Mouse (Mus musculus) forebrain, embryonic 13.5 days (tissue): ENCODE measurements at regions not wholly inside any gene's neighbourhood (a gene's known extent, or its start where the extent isn't known, plus 50 kb on each side); places are given as distances from the start of the nearest gene placed in this dataset.

ENCODE experiments used
- ATAC-seq: fragments of 200-750 bp; cut with Nextera tagmentation; 2 replicates; pipeline ENCODE4 v1.8.0; 2017
- H3K27ac ChIP-seq: fragments of 300-500 bp; sonication (generic); 2 replicates; pipeline ENCODE4 v1.5.1; 2015; ENCODE audit warnings: inconsistent platforms, mild to moderate bottlenecking, moderate library complexity
- H3K27me3 ChIP-seq: fragments of 300-500 bp; sonication (generic); 2 replicates; pipeline ENCODE4 v1.6.1; 2015; ENCODE audit warnings: mild to moderate bottlenecking, inconsistent platforms
- H3K36me3 ChIP-seq: fragments of 300-500 bp; sonication (generic); 2 replicates; pipeline ENCODE4 v1.6.1; 2015; ENCODE audit warnings: mild to moderate bottlenecking, inconsistent platforms; ENCODE audit not compliant: poor library complexity, severe bottlenecking
- H3K4me1 ChIP-seq: fragments of 300-500 bp; sonication (generic); 2 replicates; pipeline ENCODE4 v1.6.1; 2015; ENCODE audit warnings: inconsistent platforms
- H3K4me2 ChIP-seq: fragments of 300-500 bp; sonication (generic); 2 replicates; pipeline ENCODE4 v1.6.1; 2015; ENCODE audit warnings: inconsistent platforms, mild to moderate bottlenecking, moderate library complexity
- H3K4me3 ChIP-seq: fragments of 300-500 bp; sonication (generic); 2 replicates; pipeline ENCODE4 v1.5.1; 2015; ENCODE audit warnings: mild to moderate bottlenecking, inconsistent platforms
- H3K9ac ChIP-seq: fragments of 300-500 bp; sonication (generic); 2 replicates; pipeline ENCODE4 v1.6.1; 2015; ENCODE audit warnings: mild to moderate bottlenecking, inconsistent platforms
- H3K9me3 ChIP-seq: fragments of 300-500 bp; sonication (generic); replicated peaks from 2 replicates; pipeline ENCODE4 v1.6.1; 2016; ENCODE audit warnings: inconsistent platforms
- WGBS: fragments of 180-500 bp; shearing (Covaris S2); methylation state at CpG from one replicate; pipeline ENCODE4 v1.1.7; 2015; 5-methylcytosine and 5-hydroxymethylcytosine counted together

GRCm38 (mm10) chr10:31076948-31077347 is 234.3 kb upstream of the Hey2 start:
- Histone ChIP-seq H3K4me1 (no peaks in the 10 kb centered on the region), H3K9me3 (no peaks in the 10 kb centered on the region), H3K27ac (no peak overlapping the region), H3K4me3 (no peak overlapping the region), H3K36me3 (no peaks in the 10 kb centered on the region), H3K4me2 (no peak overlapping the region), H3K27me3 (no peaks in the 10 kb centered on the region), H3K9ac (no peak overlapping the region)
- WGBS = 34% methylated on average over 4 of the region's 4 CpGs
- no peak for ATAC-seq

GRCm38 (mm10) chr10:31076415-31076814 is 233.8 kb upstream of the Hey2 start:
- no peaks in the 10 kb centered on the region for H3K4me1 ChIP-seq
- 67% methylated on average over 8 of the region's 8 CpGs for WGBS
- H3K4me2 ChIP-seq = no peak overlapping the region
- H3K4me3 ChIP-seq = no peak overlapping the region
- no peaks in the 10 kb centered on the region for H3K27me3 ChIP-seq
- H3K9ac ChIP-seq = no peak overlapping the region
- no peaks in the 10 kb centered on the region for H3K36me3 ChIP-seq
- H3K9me3 ChIP-seq = no peaks in the 10 kb centered on the region
- no peak overlapping the region for H3K27ac ChIP-seq
- ATAC-seq = no peak

GRCm38 (mm10) chr10:31074004-31074645 is 231.5 kb upstream of the Hey2 start:
- H3K4me2 ChIP-seq = no peak overlapping the region
- no peaks in the 10 kb centered on the region for H3K27me3 ChIP-seq
- no peak for ATAC-seq
- H3K36me3 ChIP-seq = no peaks in the 10 kb centered on the region
- no peaks in the 10 kb centered on the region for H3K9me3 ChIP-seq
- no peaks in the 10 kb centered on the region for H3K4me1 ChIP-seq
- no peak overlapping the region for H3K27ac ChIP-seq
- no peak overlapping the region for H3K4me3 ChIP-seq
- H3K9ac ChIP-seq = no peak overlapping the region
- 62% methylated on average over 4 of the region's 4 CpGs for WGBS

DNA sequence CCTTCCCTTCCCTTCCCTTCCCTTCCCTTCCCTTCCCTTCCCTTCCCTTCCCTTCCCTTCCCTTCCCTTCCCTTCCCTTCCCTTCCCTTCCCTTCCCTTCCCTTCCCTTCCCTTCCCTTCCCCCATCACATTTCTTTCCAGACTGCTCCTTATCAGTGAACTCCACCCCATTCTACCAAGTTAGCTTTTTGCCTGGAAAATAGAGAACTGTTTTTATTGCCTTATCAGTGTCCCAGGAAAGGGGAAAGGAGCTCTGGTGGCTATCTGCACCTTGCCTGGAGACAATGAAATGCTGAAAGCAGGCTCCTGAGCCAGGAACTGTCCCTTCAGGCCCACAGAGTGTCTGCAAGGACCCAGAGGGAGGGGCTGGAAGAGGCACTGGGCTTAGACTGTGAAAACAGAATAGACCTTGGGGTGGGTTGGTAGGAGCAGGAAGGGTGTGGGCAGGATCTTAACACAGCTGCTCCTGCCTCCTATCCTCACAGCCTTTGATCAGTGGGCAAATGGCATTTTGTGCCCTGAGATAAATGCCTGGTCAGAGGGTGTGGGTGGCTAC is 226.1 kb upstream of the Hey2 start:
- Histone ChIP-seq H3K4me3 (no peak overlapping the region), H3K36me3 (no peaks in the 10 kb centered on the region), H3K4me2 (no peak overlapping the region), H3K27me3 (no peaks in the 10 kb centered on the region), H3K4me1 (no peaks in the 10 kb centered on the region), H3K9ac (no peak overlapping the region), H3K27ac (no peak overlapping the region), H3K9me3 (no peaks in the 10 kb centered on the region)
- ATAC-seq = no peak

GRCm38 (mm10) chr10:31062732-31063131 is 220.1 kb upstream of the Hey2 start:
- H3K36me3 ChIP-seq = no peaks in the 10 kb centered on the region
- 48% methylated on average over 2 of the region's 2 CpGs for WGBS
- ATAC-seq = no peak

GRCm38 (mm10) chr10:31053260-31053659 is 210.7 kb upstream of the Hey2 start:
- 86% methylated on average over 8 of the region's 8 CpGs for WGBS
- Histone ChIP-seq H3K4me2 (no peak overlapping the region), H3K27me3 (no peaks in the 10 kb centered on the region), H3K4me1 (no peaks in the 10 kb centered on the region), H3K36me3 (no peaks in the 10 kb centered on the region), H3K9ac (no peak overlapping the region), H3K4me3 (no peak overlapping the region), H3K27ac (no peak overlapping the region), H3K9me3 (no peaks in the 10 kb centered on the region)
- no peak for ATAC-seq

More at GRCm38 (mm10) chr10:31062732-31063131, 220.1 kb upstream of the Hey2 start:
- Histone ChIP-seq H3K4me3 (no peak overlapping the region), H3K4me1 (no peaks in the 10 kb centered on the region), H3K27ac (no peak overlapping the region), H3K4me2 (no peak overlapping the region), H3K27me3 (no peaks in the 10 kb centered on the region), H3K9ac (no peak overlapping the region), H3K9me3 (no peaks in the 10 kb centered on the region)

- H3K4me1 ChIP-seq = no peaks in the 10 kb centered on the region
- H3K9me3 ChIP-seq = no peaks in the 10 kb centered on the region
- no peak for ATAC-seq
- no peaks in the 10 kb centered on the region for H3K27me3 ChIP-seq
- no peak overlapping the region for H3K27ac ChIP-seq
- WGBS = 86% methylated on average over 1 of the region's 1 CpGs
- H3K4me2 ChIP-seq = no peak overlapping the region
- no peak overlapping the region for H3K4me3 ChIP-seq
- H3K9ac ChIP-seq = no peak overlapping the region
- H3K36me3 ChIP-seq = no peaks in the 10 kb centered on the region
Measured at GRCm38 (mm10) chr10:31051222-31051621, 208.6 kb upstream of the Hey2 start.

- Histone ChIP-seq H3K36me3 (no peaks in the 10 kb centered on the region), H3K4me3 (no peak overlapping the region), H3K9me3 (no peaks in the 10 kb centered on the region), H3K27me3 (no peaks in the 10 kb centered on the region), H3K27ac (no peak overlapping the region), H3K4me2 (no peak overlapping the region), H3K9ac (no peak overlapping the region), H3K4me1 (no peaks in the 10 kb centered on the region)
- WGBS = 89% methylated on average over 2 of the region's 2 CpGs
- no peak for ATAC-seq
Measured at GRCm38 (mm10) chr10:31049352-31049751, 206.8 kb upstream of the Hey2 start.

DNA sequence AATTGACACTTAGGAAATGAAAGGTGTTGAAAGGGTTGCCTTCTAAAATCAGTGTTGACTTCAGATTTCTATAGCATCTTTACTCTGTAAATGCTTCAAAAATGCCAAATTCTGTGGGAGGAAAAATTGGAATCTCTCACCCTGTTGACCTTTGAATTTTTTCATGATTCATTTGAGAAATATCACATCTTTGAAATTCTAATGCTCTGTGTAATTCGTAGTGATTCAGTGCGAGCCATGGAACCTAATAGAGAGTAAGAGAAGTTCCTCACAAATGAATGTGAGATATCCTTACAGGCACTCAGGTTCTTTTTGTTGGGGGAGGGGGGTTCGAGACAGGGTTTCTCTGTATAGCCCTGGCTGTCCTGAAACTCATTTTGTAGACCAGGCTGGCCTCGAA is 193.0 kb upstream of the Hey2 start:
- H3K9me3 ChIP-seq = no peaks in the 10 kb centered on the region
- ATAC-seq = no peak
- no peaks in the 10 kb centered on the region for H3K36me3 ChIP-seq
- H3K27me3 ChIP-seq = no peaks in the 10 kb centered on the region
- no peak overlapping the region for H3K27ac ChIP-seq
- no peak overlapping the region for H3K9ac ChIP-seq
- no peak overlapping the region for H3K4me2 ChIP-seq
- H3K4me3 ChIP-seq = no peak overlapping the region
- 89% methylated on average over 4 of the region's 4 CpGs for WGBS
- H3K4me1 ChIP-seq = no peaks in the 10 kb centered on the region

GRCm38 (mm10) chr10:31034782-31035181 is 192.2 kb upstream of the Hey2 start:
- H3K9ac ChIP-seq = no peak overlapping the region
- H3K4me1 ChIP-seq = no peaks in the 10 kb centered on the region
- no peaks in the 10 kb centered on the region for H3K36me3 ChIP-seq
- H3K27ac ChIP-seq = no peak overlapping the region
- WGBS = 68% methylated on average over 3 of the region's 3 CpGs
- H3K4me2 ChIP-seq = no peak overlapping the region
- H3K4me3 ChIP-seq = no peak overlapping the region
- H3K27me3 ChIP-seq = no peaks in the 10 kb centered on the region
- no peak for ATAC-seq
- no peaks in the 10 kb centered on the region for H3K9me3 ChIP-seq

- H3K9ac ChIP-seq = no peak overlapping the region
- H3K27me3 ChIP-seq = no peaks in the 10 kb centered on the region
- no peaks in the 10 kb centered on the region for H3K36me3 ChIP-seq
- no peaks in the 10 kb centered on the region for H3K9me3 ChIP-seq
- no peaks in the 10 kb centered on the region for H3K4me1 ChIP-seq
- 81% methylated on average over 2 of the region's 2 CpGs for WGBS
- no peak overlapping the region for H3K27ac ChIP-seq
- no peak overlapping the region for H3K4me3 ChIP-seq
- ATAC-seq = no peak
- no peak overlapping the region for H3K4me2 ChIP-seq
Measured at GRCm38 (mm10) chr10:31030676-31031075, 188.1 kb upstream of the Hey2 start.

GRCm38 (mm10) chr10:31026440-31026839 is 183.8 kb upstream of the Hey2 start:
- Histone ChIP-seq H3K4me2 (no peak overlapping the region), H3K27ac (no peak overlapping the region), H3K9me3 (no peaks in the 10 kb centered on the region), H3K4me1 (no peaks in the 10 kb centered on the region), H3K36me3 (no peaks in the 10 kb centered on the region), H3K27me3 (no peaks in the 10 kb centered on the region), H3K9ac (no peak overlapping the region), H3K4me3 (no peak overlapping the region)
- no peak for ATAC-seq
- WGBS = 21% methylated on average over 1 of the region's 1 CpGs
